Mouse (Mus musculus) ES-E14 (cell line): Measurements from ENCODE around the gene Cryba2.

Experiments
- HCFC1 ChIP-seq: IDR thresholded peaks from 2 replicates; pipeline ENCODE4 v1.6.1; 2012; ENCODE audit warnings: low read length, inconsistent platforms, borderline replicate concordance; ENCODE audit not compliant: insufficient read depth
- ZC3H11A ChIP-seq: IDR thresholded peaks from 2 replicates; pipeline ENCODE4 v1.6.1; 2012; ENCODE audit warnings: low read depth, mild to moderate bottlenecking, inconsistent platforms, low read length, borderline replicate concordance

- TF ChIP-seq ZC3H11A (no peak), HCFC1 (no peak)
Measured at GRCm38 (mm10) chr1:74902191-74902590, 9.2 kb upstream of the Cryba2 start.
